Mouse (Mus musculus) gastrocnemius, postnatal 25 days (tissue): ENCODE measurements around the gene Ttc27. TPM values are rescaled to one million over a fixed set of nuclear protein-coding genes. Genes with fewer than 3 reads are reported as not detected.
"Not testable (repeated sequence)": the region's sequence is repeated elsewhere in the genome, so short reads cannot be mapped to it uniquely, and the experiment has no call there.

ENCODE experiments used
- DNase-seq: peaks from one replicate; pipeline ENCODE4 v3.0.0; 2022
- long read RNA-seq, 2 experiments: library from polyadenylated mRNA; stranded (forward); transcript quantifications; one replicate each; pipeline ENCODE4 v2.0.0; 2021
- total RNA-seq, 2 experiments: library from RNA; stranded (reverse); gene quantifications; 1 replicate in 1 of 2; 2 replicates in 1 of 2; pipeline ENCODE4 v1.2.3; 2021

Gene Ttc27
- total RNA-seq = 10 to 100 TPM in 1 of 2 experiments, 1 to 10 TPM in 1; 9.1 to 12.6 TPM
- long read RNA-seq, experiment 1, partial matches to known transcripts = 1 of 8 reads
- long read RNA-seq, experiment 1, other reads (novel, unspliced or antisense) = 3 of 8 reads
- long read RNA-seq, experiment 2, partial matches to known transcripts = 4 of 8 reads
- long read RNA-seq, experiment 2, other reads (novel, unspliced or antisense) = 0 of 8 reads

- peak; percentile 93 for DNase-seq
Measured at GRCm38 (mm10) chr17:74717618-74718151, at the start of gene Ttc27. Ttc27 (plus strand) TSS chr17:74717732.

GRCm38 (mm10) chr17:74668010-74668409 is 49.5 kb upstream of the Ttc27 start:
- DNase-seq = no peak

- no peak for DNase-seq
Measured at GRCm38 (mm10) chr17:74670031-74670430, 47.5 kb upstream of the Ttc27 start.

- no peak for DNase-seq
Measured at GRCm38 (mm10) chr17:74672446-74672845, 45.1 kb upstream of the Ttc27 start.

GRCm38 (mm10) chr17:74673251-74673650 is 44.3 kb upstream of the Ttc27 start:
- DNase-seq = no peak

- no peak for DNase-seq
Measured at GRCm38 (mm10) chr17:74678061-74678460, 39.5 kb upstream of the Ttc27 start.

GRCm38 (mm10) chr17:74684927-74685326 is 32.6 kb upstream of the Ttc27 start:
- no peak for DNase-seq

- no peak for DNase-seq
Measured at GRCm38 (mm10) chr17:74688555-74688954, 29.0 kb upstream of the Ttc27 start.

- no peak for DNase-seq
Measured at GRCm38 (mm10) chr17:74689406-74689805, 28.1 kb upstream of the Ttc27 start.

GRCm38 (mm10) chr17:74701661-74702060 is 15.9 kb upstream of the Ttc27 start:
- DNase-seq = not testable (repeated sequence)

GRCm38 (mm10) chr17:74705480-74705879 is 12.1 kb upstream of the Ttc27 start:
- no peak for DNase-seq

- DNase-seq = no peak
Measured at GRCm38 (mm10) chr17:74706593-74706992, 10.9 kb upstream of the Ttc27 start.

GRCm38 (mm10) chr17:74707637-74708152 is 9.8 kb upstream of the Ttc27 start:
- no peak for DNase-seq

GRCm38 (mm10) chr17:74710731-74711130 is 6.8 kb upstream of the Ttc27 start:
- no peak for DNase-seq

GRCm38 (mm10) chr17:74711627-74712026 is 5.9 kb upstream of the Ttc27 start:
- no peak for DNase-seq

- no peak for DNase-seq
Measured at GRCm38 (mm10) chr17:74715128-74715527, 2.4 kb upstream of the Ttc27 start.

- no peak for DNase-seq
Measured at GRCm38 (mm10) chr17:74715724-74716123, 1.8 kb upstream of the Ttc27 start.

- DNase-seq = no peak
Measured at GRCm38 (mm10) chr17:74716643-74717042, 889 bp upstream of the Ttc27 start.

GRCm38 (mm10) chr17:74717091-74717617 is 378 bp upstream of the Ttc27 start:
- no peak for DNase-seq

- no peak for DNase-seq
Measured at GRCm38 (mm10) chr17:74732872-74733271, 15.3 kb downstream of the Ttc27 start.

GRCm38 (mm10) chr17:74735392-74735791 is 17.9 kb downstream of the Ttc27 start:
- no peak for DNase-seq

GRCm38 (mm10) chr17:74749659-74750058 is 32.1 kb downstream of the Ttc27 start:
- no peak for DNase-seq

- no peak for DNase-seq
Measured at GRCm38 (mm10) chr17:74751026-74751425, 33.5 kb downstream of the Ttc27 start.
